In genomic region chr7:97411575-97411974, GRCm38 (mm10) we compare ENCODE assay signal across 23 mouse cellular contexts. TPM values are rescaled to one million over a fixed set of nuclear protein-coding genes. Genes with fewer than 3 reads are reported as not detected.
DNase-seq lines count a peak whose midpoint lies in the region; ATAC-seq and TF ChIP-seq lines count a peak whose summit lies in the region.
"Had no signal": no experiment of that assay in that cellular context is flagged by ENCODE, and none has a peak within 500 bp of the region (broad histone marks: within the 10 kb centered on the region; RNA-seq: fewer than 3 reads in every experiment).

No protein-coding gene starts in this region.

- DNase-seq in hindbrain, postnatal 0 days (ENCODE audit: low spot score): no peak
- no peak for DNase-seq in liver, postnatal 0 days
- no peak for DNase-seq in liver
- peak; percentile 20 for DNase-seq in A20 (ENCODE audit: low read depth, low spot score)
- DNase-seq in R1 (ENCODE audit: low read depth, low spot score): peak; percentile 57
- DNase-seq in ovary, postnatal 36 days (ENCODE audit: low spot score): no peak
- DNase-seq in urinary bladder, postnatal 25 days (ENCODE audit: low spot score): no peak
- DNase-seq: adrenal gland, adult 8-10 months; cerebellum, adult 18-20 months; heart, postnatal 14 days; kidney, adult 18-20 months; kidney, postnatal 4 days; right cerebral cortex, postnatal 25 days; thymus, postnatal 25 days had no signal

- H3K4me3 ChIP-seq in hindbrain, postnatal 0 days (ENCODE audit: low read length): no peak overlapping the region
- no peak overlapping the region for H3K4me3 ChIP-seq in hindbrain, embryonic 13.5 days
- no peak overlapping the region for H3K4me3 ChIP-seq in liver, postnatal 0 days (ENCODE audit: low read depth, low read length)
- H3K4me3 ChIP-seq: erythroblast, embryonic 14.5 days; limb, embryonic 10.5 days; megakaryocyte, embryonic 14.5 days; neural tube, embryonic 12.5 days had no signal

- peaks cover 12% of the 10 kb centered on the region; the same call in 1 of the 2 replicates for H3K36me3 ChIP-seq in hindbrain, postnatal 0 days (ENCODE audit: insufficient read depth, low read length)
- peaks cover 51% of the 10 kb centered on the region for H3K36me3 ChIP-seq in hindbrain, embryonic 13.5 days
- H3K36me3 ChIP-seq in liver, postnatal 0 days (replicated peaks; ENCODE audit: insufficient read depth, low read length): peaks cover 22% of the 10 kb centered on the region

- H3K9ac ChIP-seq in hindbrain, postnatal 0 days (replicated peaks; ENCODE audit: low read length): no peak overlapping the region
- no peak overlapping the region for H3K9ac ChIP-seq in hindbrain, embryonic 13.5 days
- no peak overlapping the region for H3K9ac ChIP-seq in liver, postnatal 0 days (replicated peaks)
- H3K9ac ChIP-seq: hindbrain, embryonic 14.5 days; neural tube, embryonic 12.5 days had no signal

- H3K27ac ChIP-seq in hindbrain, postnatal 0 days: no peak overlapping the region
- H3K27ac ChIP-seq in hindbrain, embryonic 13.5 days: no peak overlapping the region
- H3K27ac ChIP-seq in liver, postnatal 0 days (ENCODE audit: low read depth): no peak overlapping the region
- H3K27ac ChIP-seq: hindbrain, embryonic 14.5 days; limb, embryonic 10.5 days; neural tube, embryonic 12.5 days had no signal

- ATAC-seq in hindbrain, postnatal 0 days: no peak
- no peak for ATAC-seq in hindbrain, embryonic 13.5 days (ENCODE audit: low FRiP score)
- no peak for ATAC-seq in liver, postnatal 0 days

- H3K4me2 ChIP-seq in hindbrain, postnatal 0 days (ENCODE audit: low read depth, low read length): no peak overlapping the region
- H3K4me2 ChIP-seq in hindbrain, embryonic 13.5 days: no peak overlapping the region
- H3K4me2 ChIP-seq in liver, postnatal 0 days (ENCODE audit: low read depth, low read length): no peak overlapping the region
- H3K4me2 ChIP-seq: hindbrain, embryonic 14.5 days; neural tube, embryonic 12.5 days had no signal

- TF ChIP-seq CTCF in hindbrain, postnatal 0 days (IDR thresholded peaks at IDR 0.05; ENCODE audit: low read depth): peak; percentile 60
- peak; percentile 47 for TF ChIP-seq CTCF in liver, postnatal 0 days (IDR thresholded peaks at IDR 0.05; ENCODE audit: low read depth)

- no peaks in the 10 kb centered on the region for H3K9me3 ChIP-seq in hindbrain, postnatal 0 days (ENCODE audit: low read length)
- no peaks in the 10 kb centered on the region for H3K9me3 ChIP-seq in hindbrain, embryonic 13.5 days
- no peaks in the 10 kb centered on the region for H3K9me3 ChIP-seq in liver, postnatal 0 days (ENCODE audit: low read length)
- H3K9me3 ChIP-seq: limb, embryonic 10.5 days; neural tube, embryonic 12.5 days had no signal

- no peaks in the 10 kb centered on the region for H3K27me3 ChIP-seq in hindbrain, postnatal 0 days (ENCODE audit: insufficient read depth, low read length)
- no peaks in the 10 kb centered on the region for H3K27me3 ChIP-seq in hindbrain, embryonic 13.5 days
- no peaks in the 10 kb centered on the region for H3K27me3 ChIP-seq in liver, postnatal 0 days (ENCODE audit: insufficient read depth, low read length)
- H3K27me3 ChIP-seq: neural tube, embryonic 12.5 days had no signal

- 69% methylated on average over 3 of the region's 3 CpGs for WGBS in hindbrain, postnatal 0 days
- 83% methylated on average over 3 of the region's 3 CpGs for WGBS in hindbrain, embryonic 13.5 days
- WGBS in liver, postnatal 0 days (ENCODE audit: insufficient replicate concordance): 71% methylated on average over 3 of the region's 3 CpGs

- no peaks in the 10 kb centered on the region for H3K4me1 ChIP-seq in hindbrain, postnatal 0 days (ENCODE audit: insufficient read depth, low read length)
- no peaks in the 10 kb centered on the region for H3K4me1 ChIP-seq in hindbrain, embryonic 13.5 days (replicated peaks)
- no peaks in the 10 kb centered on the region for H3K4me1 ChIP-seq in liver, postnatal 0 days (ENCODE audit: insufficient read depth)
- H3K4me1 ChIP-seq: neural tube, embryonic 12.5 days had no signal

- TF ChIP-seq EP300 in liver, postnatal 0 days (IDR thresholded peaks at IDR 0.05; ENCODE audit: low read depth): no peak

RNA-seq across cellular contexts. Expression of gene Thrsp, which starts 6.0 kb away (rescaled TPM):
- 5.2 and 6.4 TPM in 2 replicates for total RNA-seq in hindbrain, postnatal 0 days (2014; rRNA removed)
- polyA plus RNA-seq in hindbrain, postnatal 0 days (2015; fragmentation: Nextera tagmentation; extraction: Ambion mirVana): 6.3 and 7.7 TPM in 2 replicates
- 1.8 and 2.6 TPM in 2 replicates for polyA plus RNA-seq in hindbrain, embryonic 13.5 days (2015; fragmentation: Nextera tagmentation; extraction: Ambion mirVana)
- polyA plus RNA-seq in liver, postnatal 0 days (2015; fragmentation: Nextera tagmentation; extraction: Ambion mirVana): 2.0 and 2.1 TPM in 2 replicates
- total RNA-seq: MEL; monocyte, adult 5-6 weeks had no signal
- polyA plus RNA-seq: embryonic facial prominence, embryonic 11.5 days; erythroblast, embryonic 14.5 days had no signal

RNA-seq across cellular contexts. Expression of gene Ndufc2, which starts 11.8 kb away (rescaled TPM):
- total RNA-seq in hindbrain, postnatal 0 days (2014; rRNA removed): 340 and 423 TPM in 2 replicates
- 697 and 742 TPM in 2 replicates for polyA plus RNA-seq in hindbrain, postnatal 0 days (2015; fragmentation: Nextera tagmentation; extraction: Ambion mirVana)
- 445 and 471 TPM in 2 replicates for polyA plus RNA-seq in hindbrain, embryonic 13.5 days (2015; fragmentation: Nextera tagmentation; extraction: Ambion mirVana)
- polyA plus RNA-seq in liver, postnatal 0 days (2015; fragmentation: Nextera tagmentation; extraction: Ambion mirVana): 323 and 339 TPM in 2 replicates

RNA-seq across cellular contexts. Expression of gene Kctd14, which starts 39.5 kb away (rescaled TPM):
- total RNA-seq in hindbrain, postnatal 0 days (2014; rRNA removed): 0.68 and 1.5 TPM in 2 replicates
- polyA plus RNA-seq in hindbrain, postnatal 0 days (2015; fragmentation: Nextera tagmentation; extraction: Ambion mirVana): 2.6 and 3.1 TPM in 2 replicates
- polyA plus RNA-seq in hindbrain, embryonic 13.5 days (2015; fragmentation: Nextera tagmentation; extraction: Ambion mirVana): 1.1 and 1.5 TPM in 2 replicates
- 3.9 and 5.0 TPM in 2 replicates for polyA plus RNA-seq in liver, postnatal 0 days (2015; fragmentation: Nextera tagmentation; extraction: Ambion mirVana)

RNA-seq across cellular contexts. Expression of gene Alg8, which starts 40.2 kb away (rescaled TPM):
- 5.2 and 6.0 TPM in 2 replicates for total RNA-seq in hindbrain, postnatal 0 days (2014; rRNA removed)
- 11.4 and 11.8 TPM in 2 replicates for polyA plus RNA-seq in hindbrain, postnatal 0 days (2015; fragmentation: Nextera tagmentation; extraction: Ambion mirVana)
- polyA plus RNA-seq in hindbrain, embryonic 13.5 days (2015; fragmentation: Nextera tagmentation; extraction: Ambion mirVana): 16.5 and 17.4 TPM in 2 replicates
- 14.5 and 16.2 TPM in 2 replicates for polyA plus RNA-seq in liver, postnatal 0 days (2015; fragmentation: Nextera tagmentation; extraction: Ambion mirVana)

Comparison
In these comparisons a context has a peak if more than half of its experiments do, and no peak if none do; other contexts are left out.
1. DNase-seq: peak in A20 (single experiment) and R1 (single experiment); none in hindbrain, postnatal 0 days (single experiment), liver, postnatal 0 days (single experiment), liver (single experiment), ovary, postnatal 36 days (single experiment) and urinary bladder, postnatal 25 days (single experiment).